Mouse (Mus musculus) fibroblast of lung, adult 2 months (primary cell): ENCODE measurements around the gene Gipc3.

Experiments
- DNase-seq: peaks from one replicate; pipeline ENCODE4 v3.0.0-alpha.2; 2011; ENCODE audit warnings: low read depth

Gene Gipc3

DNA sequence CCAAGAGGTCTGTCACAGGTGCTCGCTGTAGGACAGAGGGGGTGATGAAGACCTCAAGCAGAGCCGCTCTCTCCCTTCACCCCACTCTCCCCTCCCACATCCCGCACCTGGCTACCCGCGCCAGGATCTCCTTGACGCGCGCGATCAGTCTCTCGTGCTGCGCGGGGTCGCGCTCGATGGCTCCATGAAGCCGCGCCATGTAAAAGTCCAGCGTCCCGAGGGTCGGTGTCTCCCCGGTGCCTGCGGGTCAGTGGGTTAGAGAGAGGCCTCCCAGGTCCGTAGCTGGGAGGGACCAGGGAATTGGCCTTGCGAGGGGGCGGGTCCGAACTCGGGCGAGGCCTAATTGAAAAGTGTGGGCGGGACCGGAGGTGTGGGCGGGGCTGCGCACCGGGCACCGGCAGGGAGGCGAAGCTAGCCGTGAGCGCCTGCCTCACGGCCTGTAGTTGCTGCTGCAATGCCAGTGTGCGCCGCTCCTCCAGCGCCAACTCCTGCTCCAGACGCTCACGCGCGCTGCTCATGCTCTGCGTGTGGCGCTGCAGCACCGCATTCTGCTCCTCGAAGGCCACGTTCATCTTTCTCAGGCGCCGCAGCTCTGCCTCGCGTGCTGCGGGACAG is 3.5 kb upstream of the Gipc3 start:
- DNase-seq: no peak

DNA sequence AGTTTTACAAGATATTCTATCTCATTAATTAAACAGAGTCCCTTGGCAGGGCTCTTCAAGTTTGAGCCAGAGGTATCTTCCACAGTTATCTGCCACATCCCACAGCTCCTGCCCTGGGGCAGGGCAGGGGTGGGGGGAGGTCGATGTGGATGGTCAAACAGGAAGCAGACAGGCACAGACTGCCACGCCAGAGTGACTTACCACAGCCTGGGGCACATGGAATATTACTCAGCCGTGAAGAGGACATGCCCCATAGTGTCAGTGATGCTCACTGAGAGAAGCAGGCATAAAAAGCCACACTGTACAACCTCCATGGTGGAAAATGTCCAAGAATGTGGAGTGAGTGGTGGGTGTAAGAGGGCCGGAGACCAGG is 2.1 kb upstream of the Gipc3 start:
- no peak for DNase-seq

DNA sequence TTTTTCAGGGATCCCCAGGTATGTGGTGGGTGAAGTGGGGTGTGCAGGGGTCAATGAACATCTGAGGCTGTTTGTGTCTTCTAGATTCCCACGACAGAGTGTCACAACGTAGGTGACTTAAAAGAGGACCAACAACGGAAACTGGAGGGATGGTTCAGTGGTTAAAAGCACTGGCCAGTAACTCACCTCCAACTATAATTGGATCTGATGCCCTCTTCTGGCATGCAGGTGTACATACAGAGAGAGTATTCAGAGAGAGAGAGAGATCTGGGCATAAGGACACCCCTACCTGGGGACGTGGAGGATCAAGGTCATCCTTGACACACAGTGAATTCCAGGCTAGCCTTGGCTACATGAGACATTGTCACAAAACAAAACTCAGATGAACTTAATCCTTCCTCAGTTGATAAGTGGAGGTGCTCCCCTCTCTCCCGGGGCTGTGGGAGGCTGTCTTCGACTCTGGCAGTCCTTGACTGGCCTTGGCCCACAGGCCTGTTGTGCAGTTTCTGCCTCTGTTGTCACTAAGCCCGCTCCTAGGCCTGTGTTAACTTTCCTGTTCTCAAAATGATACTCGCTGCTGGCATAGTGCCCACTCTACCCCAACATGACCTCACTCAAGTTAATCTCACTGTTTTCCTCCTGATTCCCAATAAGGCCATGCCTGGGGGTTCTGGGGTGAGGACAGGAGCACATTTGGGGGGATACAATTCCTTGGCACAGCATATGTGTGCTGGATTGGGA is 1.5 kb upstream of the Gipc3 start:
- DNase-seq: no peak

DNA sequence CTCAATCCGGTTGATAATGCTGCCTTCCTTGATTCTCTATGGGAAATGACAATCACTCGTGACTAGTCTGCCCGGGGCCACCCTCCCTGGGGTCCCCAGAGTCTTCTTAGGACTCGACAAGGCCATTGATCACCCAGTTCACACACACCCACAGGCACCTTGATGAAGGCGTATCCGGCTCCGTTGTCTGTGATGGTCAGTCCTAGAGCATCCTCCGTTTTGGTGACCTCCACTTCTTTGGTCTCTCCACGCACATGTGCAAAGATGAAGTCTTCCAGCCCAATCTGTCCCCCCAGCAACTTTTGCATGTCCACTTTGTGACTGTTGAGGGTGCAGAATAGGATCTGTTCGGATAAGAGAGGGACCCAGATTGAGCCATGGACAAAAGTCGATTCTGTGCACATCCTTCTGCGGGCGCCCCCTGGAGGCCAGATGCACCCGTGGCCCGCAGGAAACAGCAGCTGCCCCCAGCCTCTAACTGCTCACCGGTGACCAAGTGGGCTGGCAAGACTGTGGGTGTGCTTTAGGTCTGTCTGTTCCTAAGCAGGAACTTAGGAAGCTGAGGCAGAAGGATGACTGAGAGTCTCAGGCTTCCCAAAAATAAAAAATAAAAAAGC is 1.6 kb downstream of the Gipc3 start:
- DNase-seq: no peak

DNA sequence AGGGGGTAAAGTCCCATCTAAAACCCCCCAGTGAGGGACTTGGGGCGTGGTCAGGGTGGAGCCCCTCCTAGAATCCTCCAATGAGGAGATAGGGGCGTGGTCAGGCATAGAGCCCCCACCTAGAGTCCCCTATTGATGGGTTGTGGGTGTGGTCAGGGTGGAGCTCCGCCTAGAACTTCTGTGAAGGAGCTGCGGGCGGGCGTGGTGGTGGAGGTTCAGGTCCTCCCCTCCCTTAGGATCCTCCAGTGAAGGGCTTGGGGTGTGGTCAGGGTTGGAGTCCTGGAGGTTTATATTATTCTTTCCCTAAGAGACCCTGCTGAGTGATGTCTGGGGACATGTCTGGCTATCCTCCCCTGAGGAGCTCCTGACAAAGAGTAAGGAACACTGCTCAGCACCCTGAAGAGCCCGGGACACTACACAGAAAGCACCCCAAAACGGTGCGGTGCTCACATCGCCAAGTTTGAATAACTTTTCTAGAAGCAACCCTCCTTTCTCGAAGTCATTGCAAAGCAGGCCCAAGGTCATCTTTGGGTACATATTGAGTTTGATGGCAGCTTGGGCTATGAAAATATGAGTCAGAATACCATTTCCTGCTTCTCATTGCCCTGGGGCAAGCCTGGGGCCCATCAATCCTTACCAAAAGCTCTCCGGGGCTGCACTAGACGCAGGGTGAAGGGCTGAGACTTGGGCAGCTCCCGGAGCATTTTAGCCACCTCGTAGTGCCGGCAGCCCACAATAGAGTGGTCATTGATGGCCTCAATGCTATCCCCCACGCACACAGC is 2.3 kb downstream of the Gipc3 start:
- no peak for DNase-seq

DNA sequence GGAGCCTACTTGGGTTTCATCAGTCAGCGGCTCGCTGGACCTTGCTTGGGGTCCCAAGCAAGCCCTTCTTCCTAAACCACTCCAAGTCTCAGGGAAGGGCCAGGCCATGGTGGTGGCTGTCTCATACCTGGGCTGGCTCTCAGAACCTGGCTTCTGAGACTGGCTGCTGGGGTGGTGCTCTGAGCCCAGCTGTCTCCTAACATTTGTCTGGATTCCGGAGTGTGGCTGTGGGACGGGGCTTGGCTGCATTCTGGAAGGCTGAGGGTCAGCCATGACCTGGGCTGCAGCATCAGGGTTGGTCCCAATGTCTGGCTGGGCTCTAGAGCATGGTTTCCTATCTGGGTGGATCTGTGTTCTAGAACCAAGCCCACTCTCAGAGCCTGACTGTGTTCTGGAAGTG is 6.5 kb downstream of the Gipc3 start:
- no peak for DNase-seq

DNA sequence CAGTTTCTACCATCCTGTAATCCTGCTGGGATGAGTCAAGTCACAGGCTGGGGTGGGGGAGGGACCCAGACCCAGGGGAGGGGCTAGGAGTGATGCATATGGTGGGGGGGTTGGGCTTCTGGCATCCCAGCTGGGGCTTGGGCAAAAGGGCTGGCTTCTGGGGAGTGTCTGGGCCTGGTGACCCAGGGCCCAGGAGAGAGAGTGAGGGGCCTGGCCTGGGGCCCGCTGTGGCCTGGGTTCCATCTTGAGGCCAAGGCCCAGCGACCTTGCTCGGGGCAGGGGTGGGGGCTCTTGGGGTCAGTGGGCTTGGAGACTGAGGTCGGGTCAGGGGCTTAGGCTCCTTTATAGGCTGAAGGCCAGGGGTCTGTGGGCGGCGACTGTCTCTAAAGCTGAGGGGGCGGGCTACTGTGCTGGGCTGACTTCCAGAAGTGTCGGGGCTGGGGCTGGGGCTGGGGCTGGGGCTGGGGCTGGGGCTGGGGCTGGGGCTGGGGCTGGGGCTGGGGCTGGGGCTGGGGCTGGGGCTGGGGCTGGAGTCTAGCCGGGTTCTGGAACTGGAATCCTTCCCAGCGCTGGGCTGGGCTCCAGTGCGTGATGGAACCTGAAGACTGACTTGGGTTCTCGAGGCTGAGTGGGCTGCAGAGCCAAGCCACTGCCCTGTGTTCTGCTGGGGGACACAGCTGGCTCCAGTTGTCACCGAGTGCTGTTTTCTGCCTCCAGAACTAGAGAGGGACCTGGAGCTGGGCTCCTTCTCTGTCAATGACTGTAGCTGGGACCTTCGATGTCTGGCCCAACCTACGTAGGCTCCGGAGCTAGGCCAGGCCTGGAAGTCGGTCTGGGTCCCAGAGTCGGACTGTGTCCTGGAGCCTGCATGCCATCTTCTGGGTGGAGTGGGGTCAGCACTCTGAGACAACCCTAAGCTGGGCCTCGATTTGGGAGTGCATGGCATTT is 7.4 kb downstream of the Gipc3 start:
- DNase-seq: no peak

DNA sequence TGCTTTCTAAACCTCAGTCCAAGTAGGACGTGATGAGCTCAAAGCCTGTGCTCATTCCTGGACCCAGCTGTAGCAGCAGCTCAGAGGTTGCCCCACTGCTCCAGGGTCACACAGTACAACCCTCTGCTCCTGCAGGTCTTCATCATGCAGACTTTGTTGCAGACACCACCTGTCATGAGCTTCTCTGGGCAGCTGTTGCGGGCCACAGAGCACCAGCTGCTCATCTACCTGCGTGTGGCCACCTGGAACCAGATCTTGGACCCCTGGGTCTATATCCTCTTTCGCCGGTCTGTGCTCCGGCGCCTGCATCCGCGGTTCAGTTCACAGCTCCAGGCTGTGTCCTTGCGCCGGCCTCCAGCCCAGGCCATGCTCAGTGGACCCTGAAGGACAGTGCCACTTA is 8.7 kb downstream of the Gipc3 start:
- no peak for DNase-seq

DNA sequence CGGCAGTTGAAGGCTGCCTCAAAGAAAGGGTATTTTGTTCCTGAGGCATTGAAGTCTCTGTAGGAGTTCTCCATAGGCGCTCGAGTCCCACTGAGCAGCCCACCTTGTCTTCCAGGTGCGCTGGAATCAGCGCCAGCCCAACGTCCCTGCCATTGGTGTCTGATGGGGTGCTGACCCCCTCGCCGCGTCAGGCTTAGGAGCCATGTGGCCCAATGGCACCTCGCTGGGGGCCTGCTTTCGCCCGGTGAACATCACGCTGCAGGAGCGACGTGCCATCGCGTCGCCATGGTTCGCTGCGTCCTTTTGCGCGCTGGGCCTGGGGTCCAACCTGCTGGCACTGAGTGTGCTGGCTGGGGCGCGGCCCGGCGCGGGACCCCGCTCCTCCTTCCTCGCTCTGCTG is 10.8 kb downstream of the Gipc3 start:
- no peak for DNase-seq

DNA sequence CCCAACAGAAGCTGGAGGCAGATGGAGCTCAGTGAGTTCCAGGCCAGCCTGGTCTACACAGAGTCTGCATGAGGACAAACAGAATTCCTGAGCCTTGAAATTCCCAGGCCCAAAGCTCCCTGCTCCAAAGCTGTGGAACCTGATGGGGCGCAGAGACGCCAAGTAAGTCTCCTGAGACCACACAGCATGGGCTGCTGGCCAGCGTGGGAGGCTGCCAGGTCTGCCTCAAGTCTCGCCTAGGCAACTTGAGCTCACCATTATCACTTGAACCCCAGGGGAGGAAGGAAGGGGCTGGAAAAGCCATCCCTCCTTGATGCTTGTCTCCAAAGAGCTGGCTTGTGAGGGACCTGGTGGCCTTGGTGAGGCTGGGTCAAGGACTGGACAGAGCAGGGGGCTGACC is 13.1 kb downstream of the Gipc3 start:
- no peak for DNase-seq

DNA sequence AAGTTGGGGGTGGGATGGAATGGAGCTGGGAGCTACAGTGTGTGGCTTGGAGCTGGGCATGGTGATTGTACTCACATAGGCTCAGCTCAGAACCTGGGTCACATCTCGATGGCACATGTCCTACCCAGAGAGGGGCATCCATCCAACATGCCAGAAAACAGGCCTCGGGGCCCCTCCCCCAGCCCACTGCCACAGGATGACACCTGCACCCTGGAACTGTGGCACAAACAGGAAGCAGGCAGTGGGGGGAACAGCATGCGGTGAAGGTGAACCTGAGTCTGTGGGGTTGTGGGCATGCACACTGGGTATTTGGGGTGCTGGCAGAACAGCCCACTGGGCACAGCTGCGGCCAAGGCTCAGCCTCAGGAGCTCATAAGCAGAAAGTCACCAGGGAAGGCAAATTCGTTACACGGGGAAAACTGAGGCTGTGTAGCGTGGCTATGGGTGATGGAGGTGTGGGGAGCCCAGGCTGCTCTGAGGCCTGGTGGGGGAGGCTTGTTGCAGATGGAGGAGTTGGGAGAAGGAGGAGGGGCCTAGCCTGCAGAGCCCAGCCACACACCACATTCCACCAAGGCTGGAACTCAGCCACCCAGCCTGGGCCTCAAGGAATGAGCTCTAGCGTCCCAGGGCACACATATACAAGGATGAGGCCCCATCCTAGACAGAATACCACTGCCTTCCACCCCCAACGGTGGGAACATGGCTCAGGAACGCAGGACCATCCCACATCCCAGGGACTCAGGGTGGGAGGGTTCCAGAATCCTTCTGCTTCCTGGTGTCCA is 13.7 kb downstream of the Gipc3 start:
- DNase-seq: peak; percentile 46

DNA sequence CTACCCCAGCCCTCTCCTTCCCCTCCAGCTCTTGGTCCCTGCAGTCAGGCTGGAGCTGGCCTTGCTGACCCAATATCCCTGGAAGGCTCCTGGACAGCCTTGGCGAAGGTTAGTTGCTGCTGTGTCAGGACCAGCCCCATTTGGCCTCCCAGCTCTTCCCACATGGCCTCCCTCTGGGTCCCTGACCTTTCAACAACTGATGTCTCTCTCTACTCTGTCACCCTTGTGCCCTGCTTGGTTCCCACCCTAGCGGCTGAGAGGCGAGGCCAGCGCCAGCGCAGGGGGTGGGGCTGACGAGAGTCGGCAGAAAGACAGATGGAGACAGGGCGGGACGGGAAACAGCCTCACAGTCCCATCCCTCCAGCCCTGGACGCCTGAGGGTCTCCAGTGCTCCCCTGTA is 14.7 kb downstream of the Gipc3 start, which contains the start of gene Tbxa2r:
Gene Tbxa2r, plus strand, starts transcription at position 346 of the 400 bp plus-strand sequence.
- no peak for DNase-seq

DNA sequence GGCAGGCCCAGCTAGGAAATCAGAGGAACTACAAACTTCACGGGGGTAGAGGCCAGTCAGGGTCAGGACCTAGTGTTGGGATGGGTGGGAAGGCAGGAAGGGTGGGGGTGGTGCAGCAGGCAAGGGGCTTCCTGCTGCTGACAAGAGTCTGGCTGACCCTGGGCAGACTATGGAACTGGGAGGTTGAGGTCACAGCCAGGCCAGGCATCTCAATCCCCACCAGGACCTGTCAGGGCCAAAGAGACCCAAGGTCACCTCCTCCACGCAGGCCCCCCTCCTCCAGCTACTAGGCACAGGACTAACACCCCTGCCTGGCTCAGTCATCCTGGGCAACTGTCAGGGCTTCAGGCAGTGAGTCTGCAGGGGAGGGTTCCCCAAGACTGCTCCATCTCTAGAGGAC is 15.1 kb downstream of the Gipc3 start:
- DNase-seq: no peak

DNA sequence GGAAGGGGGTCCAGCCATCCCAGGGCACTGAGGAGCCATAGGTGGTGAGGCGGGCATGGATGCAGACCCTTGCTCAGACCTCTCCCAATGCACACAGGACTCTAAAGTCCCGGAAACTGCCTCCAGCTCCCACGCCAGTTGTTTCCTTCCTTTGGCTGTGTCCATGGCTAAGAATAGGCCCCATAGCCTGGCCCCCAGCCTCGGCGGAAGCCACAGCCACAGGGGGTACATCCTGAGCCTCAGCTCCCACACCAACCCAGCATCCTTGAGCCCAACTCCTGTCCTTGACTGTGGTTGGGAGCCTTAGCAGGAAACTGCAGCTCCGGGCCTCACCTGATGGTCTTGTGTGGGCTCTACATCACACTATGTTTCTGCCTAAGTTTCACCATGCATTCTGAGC is 16.2 kb downstream of the Gipc3 start:
- no peak for DNase-seq

DNA sequence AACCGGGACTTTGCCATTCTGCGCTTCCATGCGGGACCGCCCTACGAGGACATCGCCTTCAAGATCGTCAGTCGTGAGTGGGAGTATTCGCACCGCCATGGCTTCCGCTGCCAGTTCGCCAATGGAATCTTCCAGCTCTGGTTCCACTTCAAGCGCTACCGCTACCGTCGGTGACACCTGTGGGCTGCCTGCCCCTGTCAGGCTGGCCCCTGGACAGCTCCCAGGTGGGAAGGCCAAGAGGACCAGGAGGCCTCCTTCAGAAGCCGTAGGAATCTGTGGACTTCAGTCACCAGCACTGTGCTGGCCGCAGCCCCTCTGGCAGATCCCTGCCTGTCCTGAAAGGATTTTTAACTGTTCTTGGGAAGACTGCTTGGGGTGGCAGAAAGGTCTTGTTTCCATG is 17.3 kb downstream of the Gipc3 start:
- DNase-seq: no peak

DNA sequence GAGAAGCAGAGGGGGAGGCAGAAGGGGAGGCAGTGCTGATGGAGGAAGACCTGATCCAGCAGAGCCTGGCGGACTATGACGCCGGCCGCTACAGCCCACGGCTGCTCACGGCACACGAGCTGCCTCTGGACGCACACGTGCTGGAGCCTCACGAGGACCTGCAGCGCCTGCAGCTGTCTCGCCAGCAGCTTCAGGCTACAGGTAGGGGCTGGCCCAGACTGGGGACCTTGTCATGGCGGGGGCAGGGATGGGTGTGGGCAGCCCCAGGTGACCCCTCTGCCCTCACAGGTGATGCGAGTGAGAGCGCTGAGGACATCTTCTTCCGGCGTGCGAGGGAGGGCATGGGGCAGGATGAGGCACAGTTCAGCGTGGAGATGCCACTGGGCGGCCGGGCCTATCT is 17.9 kb downstream of the Gipc3 start:
- DNase-seq: no peak

DNA sequence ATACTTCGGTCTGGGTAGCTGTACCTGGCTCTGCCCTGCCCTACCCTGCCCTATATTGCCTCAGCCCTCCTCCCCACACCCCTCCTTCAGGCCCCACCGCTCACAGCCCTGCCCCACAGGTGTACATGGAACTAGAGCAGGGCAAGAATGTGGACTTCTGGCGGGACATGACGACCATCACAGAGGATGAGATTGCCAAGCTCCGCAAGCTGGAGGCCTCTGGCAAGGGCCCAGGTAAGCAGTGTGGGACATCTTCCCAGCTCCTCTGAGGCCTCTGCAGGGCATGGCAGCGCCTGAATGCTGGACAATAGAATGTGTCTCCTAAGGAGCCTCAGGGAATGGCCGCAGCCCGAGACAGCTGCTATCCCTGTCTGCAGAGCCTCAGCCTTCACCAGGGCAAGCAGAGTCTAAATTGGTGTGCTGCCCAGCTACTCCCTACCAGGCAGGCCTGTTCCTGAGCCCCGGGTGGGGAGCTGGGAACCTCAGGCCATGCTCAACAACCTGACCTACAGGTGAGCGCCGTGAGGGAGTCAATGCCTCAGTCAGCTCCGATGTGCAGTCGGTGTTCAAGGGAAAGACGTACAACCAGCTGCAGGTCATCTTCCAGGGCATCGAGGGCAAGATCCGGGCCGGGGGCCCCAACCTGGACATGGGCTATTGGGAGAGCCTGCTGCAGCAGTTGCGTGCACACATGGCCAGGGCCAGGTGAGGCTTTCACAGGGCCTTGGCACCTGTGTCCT is 19.1 kb downstream of the Gipc3 start:
- no peak for DNase-seq

DNA sequence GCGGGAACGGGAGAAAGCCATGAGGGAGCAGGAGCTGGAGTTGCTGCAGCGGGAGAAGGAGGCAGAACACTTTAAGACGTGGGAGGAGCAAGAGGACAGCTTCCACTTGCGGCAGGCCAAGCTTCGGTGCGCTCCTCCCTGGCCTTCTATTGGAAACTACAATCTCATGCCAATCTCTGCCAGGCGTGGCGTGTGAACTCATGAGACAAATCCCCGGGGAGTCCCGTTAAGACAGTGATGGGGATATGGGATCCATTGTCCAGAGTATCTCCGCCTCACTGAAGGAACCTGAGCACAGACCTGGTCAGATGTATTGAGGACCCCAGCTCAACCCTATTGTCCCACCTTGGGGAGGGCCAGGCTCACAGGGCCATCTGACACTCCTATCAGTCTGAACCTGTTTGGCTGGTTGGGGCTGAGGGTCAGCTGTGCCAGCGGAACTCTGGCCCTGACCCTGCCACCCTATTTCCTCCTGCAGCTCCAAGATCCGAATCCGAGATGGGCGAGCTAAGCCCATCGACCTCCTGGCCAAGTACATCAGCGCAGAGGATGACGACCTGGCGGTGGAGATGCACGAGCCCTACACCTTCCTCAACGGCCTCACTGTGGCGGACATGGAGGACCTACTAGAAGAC is 19.8 kb downstream of the Gipc3 start:
- no peak for DNase-seq

DNA sequence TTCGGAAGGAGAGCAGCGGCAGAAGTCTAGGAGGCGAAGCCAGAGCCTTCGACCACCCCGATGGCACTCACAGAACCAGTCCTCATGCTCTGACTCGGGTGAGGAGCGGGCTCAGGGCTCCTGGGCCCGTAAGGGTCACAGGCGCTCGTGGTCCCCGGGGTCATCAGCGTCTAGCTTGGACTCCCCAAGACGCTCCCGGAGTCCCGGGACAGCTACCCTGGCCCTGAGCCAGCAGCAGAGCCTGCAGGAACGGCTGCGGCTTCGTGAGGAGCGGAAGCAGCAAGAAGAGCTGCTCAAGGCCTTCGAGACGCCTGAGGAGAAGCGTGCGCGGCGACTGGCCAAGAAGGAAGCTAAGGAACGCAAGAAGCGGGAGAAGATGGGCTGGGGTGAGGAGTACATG is 20.6 kb downstream of the Gipc3 start:
- no peak for DNase-seq

DNA sequence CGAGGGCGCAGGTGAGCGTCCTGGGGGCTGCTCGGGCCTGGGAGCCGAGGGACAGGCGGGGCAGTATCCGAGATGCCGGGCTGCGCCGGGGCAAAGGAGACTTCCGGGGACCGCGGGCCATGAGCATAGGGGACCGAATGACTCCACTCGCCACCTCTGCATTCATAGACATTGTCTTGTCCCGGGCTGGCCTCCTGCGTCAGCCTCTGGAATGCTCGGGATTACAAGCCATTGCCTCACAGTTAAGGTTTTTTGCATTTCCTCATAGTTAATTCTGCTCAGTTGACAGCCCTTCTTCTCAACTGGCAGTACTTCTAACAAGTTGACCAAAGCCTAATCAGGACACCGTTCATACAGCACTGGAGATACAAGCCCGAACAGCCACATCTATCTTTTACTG is 21.6 kb downstream of the Gipc3 start:
- no peak for DNase-seq
